Mouse (Mus musculus) ES-CJ7 (cell line): ENCODE measurements around the gene Best2.
A peak's percentile ranks its signal among the peaks of the same experiment; 100 is the strongest.

ENCODE experiments used
- DNase-seq: peaks from one replicate; pipeline ENCODE4 v3.0.0; 2011; ENCODE audit warnings: low read depth, low spot score

The Best2 gene

DNA sequence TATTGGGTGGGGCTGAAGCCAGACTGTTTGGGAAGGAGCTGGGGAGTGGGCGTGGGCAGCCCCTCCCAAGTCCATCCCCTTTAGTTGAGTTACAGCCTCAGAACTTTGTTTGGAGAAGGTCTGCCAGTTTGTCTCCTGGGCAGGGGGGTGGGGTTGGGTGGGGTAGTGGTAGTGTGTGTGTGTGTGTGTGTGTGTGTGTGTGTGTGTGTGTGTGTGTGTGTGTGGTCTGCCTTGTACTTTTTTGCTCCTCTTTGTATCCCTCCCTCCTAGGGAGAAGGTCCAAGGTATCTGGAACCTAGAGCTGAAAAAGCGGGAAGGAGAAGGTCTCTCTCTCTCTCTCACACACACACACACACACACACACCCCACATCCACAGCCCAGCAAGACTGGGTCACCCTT, at the start of gene Best2:
Gene Best2, minus strand, starts transcription at position 101 of the 400 bp plus-strand sequence.
- no peak for DNase-seq

DNA sequence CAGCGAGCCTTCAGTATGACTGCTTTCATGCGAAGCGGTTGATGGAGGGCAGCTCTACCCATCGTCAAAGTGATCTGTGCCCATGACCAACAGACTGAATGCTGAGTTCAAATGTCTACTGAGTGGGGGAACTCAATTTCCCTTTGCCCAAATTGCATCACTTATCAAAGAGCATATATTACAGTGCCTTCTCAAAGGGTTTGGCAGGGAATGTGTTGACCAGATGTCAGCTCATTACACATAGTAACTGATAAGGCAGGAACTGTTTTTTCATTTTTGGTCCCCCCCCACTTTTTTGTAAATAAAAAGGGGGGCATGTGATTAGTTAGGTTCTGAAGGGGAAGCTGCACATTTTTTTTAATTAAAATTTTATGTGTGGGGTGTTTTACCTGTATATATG, 48.3 kb upstream of the Best2 start:
- no peak for DNase-seq

DNA sequence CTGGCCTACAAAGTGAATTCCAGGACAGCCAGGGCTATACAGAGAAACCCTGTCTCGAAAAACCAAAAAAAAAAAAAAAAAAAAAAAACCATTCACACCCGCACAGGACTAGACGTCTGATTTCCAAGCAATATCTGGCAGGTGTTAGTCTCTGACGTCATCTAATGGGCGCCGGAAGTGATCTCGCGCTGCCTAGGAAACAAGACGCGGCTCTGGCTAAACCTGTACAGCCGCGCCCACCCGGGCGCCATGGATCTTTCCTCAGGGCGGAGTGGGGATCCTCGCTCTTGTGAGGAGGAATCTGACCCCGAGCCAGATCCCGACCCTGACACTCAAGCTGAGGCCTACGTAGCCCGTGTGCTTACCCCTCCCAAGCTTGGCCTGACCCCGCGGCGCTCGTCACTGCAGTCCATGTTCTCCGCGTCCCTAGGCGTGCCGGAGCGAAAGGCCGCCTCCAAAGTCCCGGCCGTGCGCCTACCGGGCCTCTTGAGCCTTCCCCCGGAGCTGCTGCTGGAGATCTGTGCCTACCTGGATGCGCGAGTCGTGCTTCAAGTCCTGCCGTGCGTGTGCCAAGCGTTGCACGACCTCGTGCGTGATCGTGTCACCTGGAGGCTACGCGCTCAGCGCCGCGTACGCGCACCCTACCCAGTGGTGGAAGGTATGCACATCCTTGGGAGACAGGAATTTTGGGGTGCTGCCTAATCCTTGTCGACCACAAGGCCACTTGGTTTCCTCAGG, 45.7 kb upstream of the Best2 start, which contains the start of gene Fbxw9:
Gene Fbxw9, plus strand, starts transcription at position 177 of the 738 bp plus-strand sequence.
- peak; percentile 95 for DNase-seq

DNA sequence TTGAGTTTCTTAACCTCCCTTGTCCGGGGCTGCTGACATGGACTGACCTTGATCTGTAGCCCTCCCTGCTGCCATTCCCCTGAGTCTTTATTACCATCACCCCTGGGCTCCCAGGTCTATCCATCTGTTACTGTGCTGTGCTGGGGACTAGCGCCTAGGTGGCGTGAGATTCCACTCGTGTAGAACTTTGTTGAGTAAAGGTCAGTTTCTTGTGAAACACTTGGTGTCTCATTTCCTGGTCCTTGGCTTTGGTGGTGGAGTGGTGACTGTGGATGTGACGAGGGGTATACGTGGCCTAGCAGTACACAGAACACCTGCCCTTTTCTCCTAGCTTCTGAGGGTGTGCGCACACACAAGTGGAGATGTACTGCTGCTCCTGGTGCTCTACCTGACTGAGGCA, 43.0 kb upstream of the Best2 start:
- peak; percentile 42 for DNase-seq

- DNase-seq = no peak
Observed at GRCm38 (mm10) chr8:85043619-85044018, 29.3 kb upstream of the Best2 start.

GRCm38 (mm10) chr8:85037681-85038531, 23.6 kb upstream of the Best2 start:
- DNase-seq = peak; percentile 44

GRCm38 (mm10) chr8:85037366-85037680, 23.0 kb upstream of the Best2 start:
- peak; percentile 87 for DNase-seq

GRCm38 (mm10) chr8:85036718-85037365, 22.5 kb upstream of the Best2 start, which contains the start of gene Tnpo2:
Gene Tnpo2, plus strand, starts transcription at chr8:85036915.
- DNase-seq = peak; percentile 100

- no peak for DNase-seq
Observed at GRCm38 (mm10) chr8:85036381-85036717, 22.0 kb upstream of the Best2 start.

DNA sequence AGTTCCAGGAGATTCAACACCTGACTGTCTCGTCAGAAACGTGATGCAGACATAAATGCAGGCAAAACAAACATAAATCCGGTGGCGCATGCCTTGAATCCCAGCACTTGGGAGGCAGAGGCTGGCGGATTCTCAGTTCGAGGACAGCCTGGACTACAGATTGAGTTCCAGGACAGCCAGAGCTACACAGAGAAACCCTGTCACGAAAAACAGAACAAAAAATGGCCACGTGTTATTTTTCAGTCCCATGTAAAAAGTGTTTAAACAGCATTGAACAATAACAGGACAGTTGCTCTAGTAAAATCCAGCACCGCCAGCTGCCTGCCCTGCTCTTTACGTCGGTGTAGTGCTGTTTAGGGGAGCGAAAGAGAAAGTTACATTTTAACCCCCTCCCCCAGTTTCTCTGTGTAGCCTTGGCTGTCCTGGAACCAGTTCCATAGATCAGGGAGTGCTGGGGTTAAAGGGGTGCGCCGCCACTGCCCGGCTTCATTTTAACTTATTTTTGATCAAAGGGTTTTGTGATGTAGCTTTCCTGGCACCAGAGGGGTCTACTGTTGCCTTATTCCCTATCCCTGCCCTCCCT, 21.5 kb upstream of the Best2 start:
- DNase-seq = peak; percentile 42

- no peak for DNase-seq
Observed at GRCm38 (mm10) chr8:85035165-85035727, 20.9 kb upstream of the Best2 start.

- peak; percentile 98 for DNase-seq
Observed at GRCm38 (mm10) chr8:85034764-85035163, 20.4 kb upstream of the Best2 start.

GRCm38 (mm10) chr8:85033867-85034266, 19.5 kb upstream of the Best2 start:
- peak; percentile 72 for DNase-seq

DNA sequence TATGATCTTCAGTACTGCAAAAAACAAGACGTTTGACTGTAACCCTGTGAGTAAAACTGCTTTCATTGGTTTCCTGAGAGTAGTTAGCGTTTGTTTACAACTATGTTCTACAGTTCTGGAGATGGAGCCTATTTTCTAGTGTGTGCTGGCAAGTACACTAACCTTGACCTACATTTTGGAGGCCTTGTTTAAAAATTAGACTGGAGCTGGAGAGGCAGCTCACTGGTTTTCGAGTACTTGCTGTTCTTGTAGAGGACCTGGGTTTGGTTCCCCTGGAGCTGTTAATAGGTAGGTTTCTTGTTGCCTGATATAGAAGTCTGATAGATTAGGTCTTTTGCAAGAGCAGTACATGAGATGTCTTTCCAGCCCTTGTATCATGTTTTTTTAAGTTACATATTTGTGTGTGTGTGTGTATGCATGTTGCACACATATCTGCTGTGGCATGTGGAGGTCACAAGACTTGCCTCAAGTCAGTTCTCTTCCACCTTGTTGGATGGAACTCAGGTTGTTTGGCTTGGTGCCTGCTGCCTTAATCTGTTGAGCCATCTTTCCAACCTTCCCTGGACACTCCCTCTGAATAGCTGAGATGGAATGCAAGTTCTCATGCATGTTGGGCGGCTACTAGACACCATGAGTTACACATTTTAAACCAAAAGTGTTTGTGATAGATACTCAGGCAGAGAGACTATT, 18.4 kb upstream of the Best2 start:
- no peak for DNase-seq

GRCm38 (mm10) chr8:85029271-85029670, 14.9 kb upstream of the Best2 start:
- DNase-seq = no peak

GRCm38 (mm10) chr8:85027922-85028321, 13.6 kb upstream of the Best2 start:
- no peak for DNase-seq

DNA sequence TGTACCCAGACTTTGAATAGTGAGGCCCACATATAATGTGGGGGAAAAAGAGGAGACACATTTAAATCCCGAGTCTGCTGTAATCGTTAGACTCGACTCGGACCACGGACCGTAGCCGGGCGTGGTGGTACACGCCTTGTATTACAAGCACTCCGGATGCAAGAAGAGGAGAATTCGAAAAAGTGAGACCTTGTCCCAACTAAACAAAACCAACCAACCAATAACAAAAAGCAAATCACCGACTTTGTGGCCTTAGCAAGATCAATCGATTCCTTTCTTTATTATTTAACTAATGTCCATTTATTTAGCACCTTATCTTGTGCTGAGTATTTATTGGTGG, 13.2 kb upstream of the Best2 start:
- DNase-seq = no peak

DNA sequence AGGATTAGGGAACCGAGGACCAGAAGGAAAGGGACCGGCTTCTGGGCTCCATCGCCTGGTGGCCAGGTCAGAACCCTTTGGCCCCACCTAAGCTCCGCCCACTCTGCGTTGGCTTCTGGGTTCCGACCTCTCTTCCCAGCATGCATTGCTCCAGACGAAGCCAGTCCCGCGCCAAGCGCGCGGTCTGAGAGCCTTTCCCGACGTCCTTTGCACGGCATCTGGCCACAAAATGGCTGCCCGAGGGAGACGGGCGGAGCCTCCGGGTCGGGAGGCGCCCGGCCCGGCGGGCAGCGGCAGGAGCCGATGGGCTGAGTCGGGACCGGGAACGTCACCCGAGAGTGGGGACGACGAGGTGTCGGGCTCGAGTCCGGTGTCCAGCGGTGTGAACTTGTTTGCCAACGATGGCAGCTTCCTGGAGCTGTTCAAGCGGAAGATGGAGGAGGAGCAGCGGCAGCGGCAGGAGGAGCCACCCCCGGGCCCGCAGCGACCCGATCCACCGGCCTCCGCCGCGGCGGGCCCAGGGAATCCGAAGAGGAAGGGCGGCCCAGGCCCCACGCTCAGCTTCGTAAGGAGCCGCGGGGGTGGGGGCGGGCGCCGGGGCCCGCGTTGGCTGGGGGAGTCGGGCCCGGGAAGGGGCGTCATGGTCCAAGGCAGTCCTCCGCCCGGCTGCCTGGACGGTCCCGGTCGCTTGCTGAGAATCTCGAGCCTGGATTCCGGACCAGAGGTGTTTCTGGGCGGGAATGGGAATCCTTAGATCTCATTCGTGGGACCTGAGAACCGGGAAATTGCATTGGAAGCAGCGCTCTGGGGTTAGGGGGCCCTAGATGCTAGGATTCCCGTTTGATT, 12.6 kb upstream of the Best2 start, which contains the start of gene Trir:
Gene Trir, plus strand, starts transcription at position 154 of the 846 bp plus-strand sequence.
- peak; percentile 99 for DNase-seq

DNA sequence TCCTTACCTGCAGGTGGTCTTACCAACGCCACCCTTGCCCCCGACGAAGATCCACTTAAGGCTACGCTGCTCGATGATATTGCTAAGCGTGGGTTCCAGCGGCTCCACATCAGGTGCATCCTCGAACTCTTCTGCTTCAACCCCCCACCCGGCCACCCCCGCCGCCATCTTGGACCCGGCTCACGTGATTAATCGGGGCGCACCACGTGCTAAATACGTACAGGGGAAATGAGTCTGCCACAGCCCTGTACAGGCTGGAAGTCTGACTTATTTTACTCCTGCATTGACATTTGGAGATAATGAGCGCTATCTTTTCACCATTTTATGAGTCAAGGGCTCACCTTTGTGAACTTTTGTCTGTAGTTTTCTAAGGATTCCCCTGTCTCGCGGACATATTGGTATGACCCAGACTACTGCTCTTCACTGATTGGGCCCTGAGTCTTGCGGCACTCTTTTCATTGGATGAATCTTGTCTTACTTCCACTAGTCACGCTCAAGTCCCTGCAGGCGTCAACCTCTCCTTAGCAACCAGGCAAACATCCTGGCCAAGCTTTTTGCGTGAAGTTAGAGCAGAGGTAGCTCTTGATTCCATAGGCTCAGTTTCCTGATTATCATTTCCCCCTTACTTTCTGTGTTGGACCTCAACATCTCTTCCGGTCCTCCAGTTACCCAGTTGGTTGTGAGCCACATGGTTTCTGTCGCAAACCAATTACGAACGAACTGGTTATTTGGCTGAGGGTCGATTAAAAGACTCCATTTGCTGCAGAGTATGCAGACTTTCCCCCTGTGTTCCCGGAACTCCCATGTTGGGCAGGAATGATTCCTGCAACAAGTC, 11.0 kb upstream of the Best2 start, which contains the start of gene Asna1:
Gene Asna1, minus strand, starts transcription at position 184 of the 835 bp plus-strand sequence.
- peak; percentile 99 for DNase-seq
